Mouse (Mus musculus) megakaryocyte, embryonic 14.5 days (primary cell): ENCODE measurements around the gene Gm45213. TPM values are rescaled to one million over a fixed set of nuclear protein-coding genes. Genes with fewer than 3 reads are reported as not detected.

Experiments used
- H3K27me3 ChIP-seq: replicated peaks from 2 replicates; pipeline ENCODE3; 2012; ENCODE audit warnings: inconsistent platforms
- H3K36me3 ChIP-seq: replicated peaks from 2 replicates; pipeline ENCODE3; 2012; ENCODE audit warnings: low read length, inconsistent platforms, mixed read lengths
- H3K4me1 ChIP-seq: 2 replicates; pipeline ENCODE4 v1.6.1; 2012; ENCODE audit warnings: inconsistent platforms
- H3K4me3 ChIP-seq: replicated peaks from 2 replicates; pipeline ENCODE3; 2012; ENCODE audit warnings: moderate library complexity, mild to moderate bottlenecking, inconsistent platforms
- H3K9me3 ChIP-seq: 2 replicates; pipeline ENCODE4 v1.6.1; 2012; ENCODE audit warnings: inconsistent platforms
- FLI1 ChIP-seq: IDR thresholded peaks from 2 replicates; pipeline ENCODE4 v1.6.1; 2012; ENCODE audit warnings: low read length, inconsistent platforms, mixed read lengths
- GATA1 ChIP-seq: IDR thresholded peaks from 3 replicates; pipeline ENCODE4 v1.6.1; 2012; ENCODE audit warnings: mixed read lengths, low read length, inconsistent platforms, borderline replicate concordance
- polyA plus RNA-seq: library from polyadenylated mRNA; stranded (reverse); fragments of >175 nt; gene quantifications from 2 replicates; pipeline ENCODE4 v1.2.3, GENCODE M21; 2012; ENCODE audit warnings: low replicate concordance; ENCODE audit not compliant: insufficient read depth

The Gm45213 gene
- polyA plus RNA-seq, 1 experiment = not detected

- TF ChIP-seq GATA1 = no peak
- TF ChIP-seq FLI1 = no peak
- no peaks in the 10 kb centered on the region for H3K36me3 ChIP-seq
- peaks cover 5% of the 10 kb centered on the region for H3K27me3 ChIP-seq
- peaks cover 57% of the 10 kb centered on the region for H3K4me1 ChIP-seq
- no peaks in the 10 kb centered on the region for H3K9me3 ChIP-seq
- H3K4me3 ChIP-seq = no peak overlapping the region
Observed at GRCm38 (mm10) chr7:66105771-66106170, 62.4 kb downstream of the Gm45213 start.

- no peak for TF ChIP-seq GATA1
- no peak for TF ChIP-seq FLI1
Observed at GRCm38 (mm10) chr7:66106581-66107056, 63.2 kb downstream of the Gm45213 start.

GRCm38 (mm10) chr7:66107206-66107605, 63.8 kb downstream of the Gm45213 start:
- TF ChIP-seq FLI1 (no peak), GATA1 (no peak)
- no peaks in the 10 kb centered on the region for H3K9me3 ChIP-seq
- peaks cover 60% of the 10 kb centered on the region for H3K4me1 ChIP-seq
- no peaks in the 10 kb centered on the region for H3K27me3 ChIP-seq
- H3K4me3 ChIP-seq = no peak overlapping the region
- H3K36me3 ChIP-seq = peaks cover 5% of the 10 kb centered on the region

More at GRCm38 (mm10) chr7:66106581-66107056, 63.2 kb downstream of the Gm45213 start:
- H3K27me3 ChIP-seq = no peaks in the 10 kb centered on the region
- no peaks in the 10 kb centered on the region for H3K36me3 ChIP-seq
- no peaks in the 10 kb centered on the region for H3K9me3 ChIP-seq
- H3K4me3 ChIP-seq = no peak overlapping the region
- H3K4me1 ChIP-seq = peaks cover 56% of the 10 kb centered on the region

GRCm38 (mm10) chr7:66107930-66108329, 64.5 kb downstream of the Gm45213 start:
- no peak for TF ChIP-seq GATA1
- Histone ChIP-seq H3K27me3 (no peaks in the 10 kb centered on the region), H3K36me3 (peaks cover 10% of the 10 kb centered on the region), H3K4me3 (peak overlapping the region; percentile 48), H3K4me1 (peaks cover 68% of the 10 kb centered on the region), H3K9me3 (no peaks in the 10 kb centered on the region)

GRCm38 (mm10) chr7:66108961-66109854, 65.8 kb downstream of the Gm45213 start, which contains the start of gene Chsy1:
Chsy1 (plus strand) TSS chr7:66109515.
- Histone ChIP-seq H3K4me3 (peak within 1 kb of the TSS; percentile 92), H3K9me3 (no peaks in the 10 kb centered on the region), H3K27me3 (no peaks in the 10 kb centered on the region), H3K4me1 (peaks cover 78% of the 10 kb centered on the region), H3K36me3 (peaks cover 19% of the 10 kb centered on the region)
- no peak for TF ChIP-seq GATA1
- TF ChIP-seq FLI1 = no peak

GRCm38 (mm10) chr7:66109855-66110635, 66.6 kb downstream of the Gm45213 start:
- Histone ChIP-seq H3K36me3 (peaks cover 28% of the 10 kb centered on the region), H3K4me1 (peaks cover 78% of the 10 kb centered on the region), H3K9me3 (no peaks in the 10 kb centered on the region), H3K4me3 (peak overlapping the region; percentile 92), H3K27me3 (no peaks in the 10 kb centered on the region)
- TF ChIP-seq FLI1 (no peak), GATA1 (no peak)

GRCm38 (mm10) chr7:66110636-66111112, 67.3 kb downstream of the Gm45213 start:
- Histone ChIP-seq H3K4me3 (peak overlapping the region; percentile 92), H3K27me3 (no peaks in the 10 kb centered on the region), H3K36me3 (peaks cover 34% of the 10 kb centered on the region), H3K4me1 (peaks cover 78% of the 10 kb centered on the region), H3K9me3 (no peaks in the 10 kb centered on the region)
- TF ChIP-seq FLI1 = no peak
- no peak for TF ChIP-seq GATA1

GRCm38 (mm10) chr7:66111211-66111610, 67.8 kb downstream of the Gm45213 start:
- Histone ChIP-seq H3K9me3 (no peaks in the 10 kb centered on the region), H3K4me1 (peaks cover 78% of the 10 kb centered on the region), H3K4me3 (peak overlapping the region; percentile 92), H3K27me3 (no peaks in the 10 kb centered on the region), H3K36me3 (peaks cover 39% of the 10 kb centered on the region)
- no peak for TF ChIP-seq FLI1
- no peak for TF ChIP-seq GATA1

Other genes starting within 250 kb of the Gm45213 start
- gene Pcsk6, start 181.9 kb upstream of the Gm45213 start, polyA plus RNA-seq = not detected in 2 replicates
- gene Snrpa1, start 15.4 kb downstream of the Gm45213 start, polyA plus RNA-seq = 26.0 and 168 TPM in 2 replicates
- gene Selenos, start 36.0 kb downstream of the Gm45213 start, polyA plus RNA-seq = 68.3 and 82.3 TPM in 2 replicates
- 9.6 and 14.4 TPM in 2 replicates for gene Chsy1, start 65.9 kb downstream of the Gm45213 start, polyA plus RNA-seq